Mouse (Mus musculus): Measurements from ENCODE around the gene Izumo1.

Izumo1 gene

DNA sequence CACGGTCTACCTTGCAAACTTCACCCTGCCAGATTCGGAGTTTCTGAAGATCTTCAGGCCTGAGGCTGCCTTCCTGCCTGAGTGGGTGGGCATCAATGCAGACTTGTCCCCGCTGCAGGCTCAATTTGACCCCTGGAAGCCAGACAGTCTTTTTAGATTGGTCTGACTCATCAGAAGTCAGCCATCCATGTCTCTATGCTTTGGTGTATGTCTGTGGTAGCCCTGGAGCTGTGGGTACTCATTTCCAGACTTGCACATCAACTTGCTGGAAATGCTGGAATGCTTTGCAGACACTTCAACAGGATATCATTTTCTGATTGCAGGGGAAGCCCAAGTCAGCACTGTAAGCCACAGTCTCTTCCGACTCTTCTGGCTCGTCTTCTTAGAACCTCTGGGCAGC is 2.0 kb upstream of the Izumo1 start:
- DNase-seq = no peak

DNA sequence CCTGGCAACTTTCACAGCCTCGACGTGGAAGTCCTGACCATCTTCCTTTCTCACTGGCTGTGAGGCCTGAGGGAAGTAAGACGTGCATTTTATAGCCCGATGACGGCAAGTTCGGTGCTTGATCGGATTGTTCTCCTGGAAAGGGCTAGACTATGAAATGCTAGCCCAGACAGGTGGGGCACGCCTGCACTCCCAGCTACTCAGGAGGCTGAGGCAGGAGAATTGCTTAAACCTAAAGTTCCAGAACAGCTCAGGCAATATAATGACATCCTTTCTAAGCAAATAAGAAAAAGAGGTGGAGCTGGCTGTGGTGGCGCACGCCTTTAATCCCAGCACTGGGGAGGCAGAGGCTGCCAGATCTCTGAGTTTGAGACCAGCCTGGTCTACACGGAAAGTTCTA is 1.9 kb downstream of the Izumo1 start:
- DNase-seq = no peak

DNA sequence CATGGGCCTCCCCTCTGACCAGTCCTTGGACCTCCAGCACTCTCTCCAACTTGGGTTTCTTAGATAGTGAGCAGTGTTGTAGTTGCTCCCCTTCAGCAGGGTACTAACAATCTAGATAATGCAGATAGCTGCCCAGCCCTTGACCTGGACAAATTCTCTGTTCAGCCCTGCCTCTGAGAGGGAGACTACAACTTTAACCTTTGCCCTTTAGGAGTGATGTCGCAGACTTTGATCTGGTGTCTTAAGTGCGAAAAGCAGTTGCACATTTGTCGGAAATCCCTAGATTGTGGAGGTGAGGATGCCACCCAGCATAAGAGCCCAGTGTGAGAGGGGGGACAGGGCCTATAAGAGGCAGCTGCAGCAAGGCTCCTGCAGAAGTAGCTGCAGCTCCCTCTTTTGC is 3.1 kb downstream of the Izumo1 start:
- DNase-seq = no peak

DNA sequence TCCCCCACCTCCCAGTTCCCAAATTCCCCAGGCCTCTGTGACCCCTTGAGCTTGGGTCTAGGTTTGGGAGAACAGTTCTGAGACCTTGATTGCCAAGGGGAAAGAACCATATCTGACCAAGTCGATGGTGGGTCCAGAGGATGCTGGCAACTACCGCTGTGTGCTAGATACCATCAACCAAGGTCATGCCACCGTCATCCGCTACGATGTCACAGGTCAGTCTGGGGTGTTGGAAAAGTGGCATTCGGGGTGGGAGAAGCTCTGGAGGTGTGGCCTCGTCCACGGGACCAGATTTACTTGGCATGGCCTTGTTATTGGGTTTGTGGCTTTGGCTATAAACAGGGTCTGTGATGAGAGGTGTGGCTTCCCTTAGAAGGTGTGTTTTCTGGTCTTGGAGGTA is 3.9 kb downstream of the Izumo1 start:
- DNase-seq = no peak

DNA sequence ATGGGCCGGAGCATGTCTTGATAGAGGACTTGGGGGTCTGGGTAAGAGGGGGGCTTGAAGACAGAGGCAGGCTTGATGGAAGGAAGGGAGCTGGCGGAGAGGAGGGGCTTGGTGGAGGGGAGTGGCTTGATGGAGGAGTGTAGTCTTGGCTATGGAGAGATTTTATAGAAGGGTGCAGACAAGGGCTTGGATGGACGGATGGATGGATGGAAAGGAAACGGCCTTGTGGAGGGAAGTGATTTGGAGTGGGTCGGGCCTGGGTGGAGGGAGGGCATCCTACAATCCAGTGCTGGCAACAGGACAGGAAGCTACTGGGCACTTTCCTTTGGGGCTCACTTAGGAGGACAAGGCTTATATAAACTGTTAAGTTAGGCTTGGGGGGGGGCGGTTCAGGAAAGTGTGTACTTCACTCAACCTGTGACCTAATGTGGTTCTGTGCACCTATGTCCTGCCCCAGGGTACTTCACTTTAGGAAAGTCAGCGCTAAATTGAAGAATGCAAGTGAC is 5.0 kb downstream of the Izumo1 start:
- no peak for DNase-seq

DNA sequence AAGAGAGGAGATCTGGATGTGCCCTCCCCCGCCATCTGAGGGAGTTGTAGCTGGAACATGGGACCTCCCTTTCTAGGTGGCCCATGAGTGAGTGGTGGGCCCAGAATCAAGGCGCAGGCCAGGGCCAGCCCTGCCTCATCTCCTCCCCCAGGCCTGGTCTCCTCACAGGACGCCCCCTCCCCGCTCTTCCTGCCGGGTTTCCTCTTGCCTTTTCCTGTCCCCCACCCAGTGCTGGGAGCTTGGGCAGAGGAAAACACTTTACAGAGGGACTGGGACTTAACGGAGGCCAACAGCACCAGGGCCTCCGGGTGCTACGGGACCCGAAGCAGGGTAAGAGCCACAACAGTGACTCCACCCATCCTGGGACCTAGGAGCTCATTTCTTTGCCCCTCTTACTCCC is 5.7 kb downstream of the Izumo1 start, which contains the start of gene Rasip1:
Rasip1 (plus strand) TSS at position 228 of the 400 bp plus-strand sequence.
- DNase-seq = no peak

DNA sequence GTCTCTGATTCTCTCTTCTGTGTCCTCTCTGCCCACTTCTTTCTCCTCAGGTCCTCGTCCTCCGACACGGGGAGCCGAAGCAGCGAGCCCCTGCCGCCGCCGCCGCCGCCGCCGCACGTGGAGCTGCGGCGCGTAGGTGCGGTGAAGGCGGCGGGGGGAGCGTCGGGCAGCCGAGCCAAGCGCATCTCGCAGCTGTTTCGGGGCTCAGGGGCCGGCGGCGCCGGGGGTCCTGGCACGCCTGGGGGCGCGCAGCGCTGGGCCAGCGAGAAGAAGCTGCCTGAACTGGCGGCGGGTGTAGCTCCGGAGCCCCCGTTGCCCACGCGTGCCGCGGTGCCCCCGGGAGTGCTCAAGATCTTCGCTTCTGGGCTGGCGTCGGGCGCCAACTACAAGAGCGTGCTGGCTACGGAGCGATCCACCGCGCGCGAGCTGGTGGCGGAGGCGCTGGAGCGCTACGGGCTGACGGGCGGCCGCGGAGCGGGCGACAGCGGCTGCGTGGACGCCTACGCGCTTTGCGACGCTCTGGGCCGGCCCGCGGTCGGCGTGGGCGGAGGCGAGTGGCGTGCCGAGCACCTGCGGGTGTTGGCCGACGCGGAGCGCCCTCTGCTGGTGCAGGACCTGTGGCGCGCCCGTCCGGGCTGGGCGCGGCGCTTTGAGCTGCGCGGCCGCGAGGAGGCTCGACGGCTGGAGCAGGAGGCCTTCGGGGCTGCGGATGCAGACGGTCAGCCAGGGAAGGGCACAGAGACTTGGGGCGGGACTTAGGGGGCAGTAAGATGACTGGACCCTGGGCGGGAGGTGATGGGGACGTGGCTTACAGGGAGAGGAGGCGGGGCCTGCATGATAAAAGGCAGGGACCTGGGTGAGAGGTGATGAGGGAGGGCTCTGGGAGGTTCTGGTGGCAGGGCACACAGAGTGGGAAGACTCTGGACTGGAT is 7.0 kb downstream of the Izumo1 start:
- peak; percentile 97 to 98 for DNase-seq

DNA sequence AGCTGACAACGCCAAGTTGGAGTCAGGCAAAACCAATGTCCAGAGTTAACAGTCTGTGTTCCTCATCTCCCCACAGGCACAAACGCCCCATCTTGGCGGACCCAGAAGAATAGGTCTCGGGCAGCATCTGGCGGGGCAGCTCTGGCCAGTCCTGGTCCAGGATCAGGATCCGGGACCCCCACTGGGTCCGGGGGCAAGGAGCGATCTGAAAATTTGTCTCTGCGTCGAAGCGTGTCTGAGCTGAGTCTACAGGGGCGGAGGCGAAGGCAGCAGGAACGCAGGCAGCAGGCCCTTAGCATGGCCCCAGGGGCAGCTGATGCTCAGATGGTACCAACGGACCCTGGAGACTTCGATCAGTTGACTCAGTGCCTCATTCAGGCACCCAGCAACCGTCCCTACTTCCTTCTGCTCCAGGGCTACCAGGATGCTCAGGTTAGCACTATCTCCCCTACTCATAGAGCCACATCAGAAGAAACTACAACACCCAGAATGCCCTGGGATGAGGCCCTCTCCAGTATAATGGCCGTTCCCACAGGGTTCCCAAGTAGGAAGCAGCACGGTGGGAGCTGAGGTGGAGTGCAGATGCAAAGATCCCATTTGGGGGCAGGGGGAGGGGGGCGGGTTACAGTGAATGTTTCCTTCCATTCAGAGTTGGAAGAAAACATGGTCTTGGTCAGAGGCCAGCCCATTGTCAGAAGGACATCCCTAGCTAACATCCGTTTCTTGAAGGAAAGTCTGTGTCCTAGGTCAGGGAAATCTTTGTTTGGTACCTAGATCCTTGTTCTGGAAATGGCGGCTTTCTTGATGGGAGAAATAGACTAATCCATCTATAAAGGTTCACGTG is 8.7 kb downstream of the Izumo1 start:
- peak in 1 of 2 experiments; percentile 26 for DNase-seq

DNA sequence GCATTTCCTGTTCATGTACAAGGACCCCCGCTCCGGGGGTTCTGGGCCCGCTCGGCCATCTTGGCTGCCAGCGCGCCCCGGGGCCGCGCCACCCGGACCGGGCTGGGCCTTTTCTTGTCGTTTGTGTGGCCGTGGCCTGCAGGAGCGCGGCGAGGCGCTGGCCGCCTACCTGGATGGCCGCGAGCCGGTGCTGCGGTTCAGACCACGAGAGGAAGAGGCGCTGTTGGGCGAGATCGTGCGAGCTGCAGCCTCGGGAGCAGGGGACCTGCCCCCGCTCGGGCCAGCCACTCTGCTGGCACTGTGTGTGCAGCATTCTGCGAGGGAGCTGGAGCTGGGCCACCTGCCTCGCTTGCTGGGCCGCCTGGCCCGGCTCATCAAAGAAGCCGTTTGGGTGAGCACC is 10.9 kb downstream of the Izumo1 start:
- DNase-seq = peak; percentile 75 to 77

DNA sequence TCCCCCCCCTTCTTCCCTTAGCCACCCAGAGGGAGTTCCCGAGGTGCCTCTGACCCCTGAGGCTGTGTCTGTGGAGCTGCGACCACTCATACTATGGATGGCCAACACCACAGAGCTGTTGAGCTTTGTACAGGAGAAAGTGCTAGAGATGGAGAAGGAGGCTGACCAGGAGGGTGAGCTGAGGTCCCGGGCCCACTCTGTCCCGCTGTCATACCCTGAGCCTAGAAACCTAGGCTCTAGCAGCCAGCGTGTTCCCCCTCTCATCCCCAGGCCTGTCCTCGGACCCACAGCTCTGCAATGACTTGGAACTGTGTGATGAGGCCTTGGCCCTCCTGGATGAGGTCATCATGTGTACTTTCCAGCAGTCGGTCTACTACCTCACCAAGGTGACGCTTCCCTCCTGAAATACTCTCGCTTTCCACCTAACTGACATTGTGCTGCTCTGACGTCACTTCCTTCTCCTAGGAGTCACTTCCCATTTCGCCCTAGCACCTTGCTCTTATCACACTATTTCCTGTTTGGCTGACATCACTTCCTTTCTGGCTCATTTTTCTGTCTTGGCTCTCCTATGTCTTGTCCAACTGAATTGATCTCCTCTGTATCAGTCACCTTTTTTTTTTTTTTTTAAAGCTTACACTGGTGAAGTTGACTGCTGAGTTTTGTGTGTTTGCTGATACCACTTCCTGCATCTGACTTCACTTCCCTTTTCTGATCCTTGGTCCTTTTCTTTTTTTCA is 13.5 kb downstream of the Izumo1 start:
- DNase-seq = no peak

DNA sequence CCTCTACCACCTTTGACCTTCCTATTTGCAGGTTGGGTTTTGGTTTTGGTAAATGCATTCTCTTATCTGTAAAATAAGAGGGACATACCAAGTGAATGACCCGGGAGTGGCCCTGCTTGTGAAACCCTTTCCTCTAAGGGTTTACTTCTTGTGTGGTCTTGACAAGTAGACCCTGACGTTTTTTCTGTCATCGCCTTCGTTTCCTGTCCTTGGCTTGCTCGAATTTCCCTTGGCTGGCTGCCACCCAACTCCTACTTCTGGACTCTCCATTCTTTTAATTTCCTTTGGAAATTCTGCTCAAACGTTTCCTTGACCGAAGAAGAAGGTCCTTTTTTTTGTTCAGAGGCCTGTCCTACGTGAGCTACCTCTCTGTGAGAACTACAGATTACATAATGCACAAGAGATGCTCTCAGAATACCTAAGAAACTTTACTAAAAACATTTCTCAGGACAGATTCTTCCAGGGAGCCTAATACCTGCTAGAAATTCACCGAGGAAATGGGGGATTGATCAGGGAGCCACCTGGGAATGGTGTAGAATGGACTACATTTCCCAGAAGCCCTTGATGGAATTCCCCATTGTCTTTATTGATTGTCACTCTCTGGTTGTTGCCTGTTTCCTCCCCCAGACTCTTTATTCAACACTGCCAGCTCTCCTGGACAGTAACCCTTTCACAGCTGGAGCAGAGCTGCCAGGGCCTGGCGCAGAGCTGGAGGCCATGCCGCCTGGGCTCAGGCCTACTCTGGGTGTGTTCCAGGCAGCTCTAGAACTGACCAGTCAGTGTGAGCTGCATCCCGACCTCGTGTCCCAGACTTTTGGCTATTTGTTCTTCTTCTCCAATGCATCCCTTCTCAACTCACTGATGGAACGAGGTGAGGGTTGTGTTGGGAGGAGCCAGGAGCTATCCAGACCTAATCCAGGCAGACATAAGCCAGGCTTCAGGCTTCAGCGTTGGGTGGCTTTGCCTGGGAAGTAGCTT is 14.4 kb downstream of the Izumo1 start:
- no peak for DNase-seq

DNA sequence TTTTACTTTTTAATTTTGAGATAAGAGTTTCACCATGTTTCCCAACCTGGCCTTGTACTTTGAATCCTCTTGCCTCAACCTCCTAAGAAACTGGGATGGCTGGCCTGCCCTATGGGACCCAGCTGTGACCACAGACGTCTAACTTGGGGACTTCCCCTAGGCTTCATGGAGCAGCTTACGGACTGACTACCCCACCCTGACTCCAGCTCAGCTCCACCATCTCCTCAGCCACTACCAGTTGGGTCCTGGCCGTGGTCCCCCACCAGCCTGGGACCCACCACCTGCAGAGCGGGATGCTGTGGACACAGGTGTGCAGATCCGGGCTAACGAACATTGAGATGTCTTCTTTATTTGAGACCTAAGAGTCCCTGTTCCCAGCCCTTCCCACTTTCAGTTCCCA is 16.1 kb downstream of the Izumo1 start:
- peak in 1 of 2 experiments; percentile 36 for DNase-seq

DNA sequence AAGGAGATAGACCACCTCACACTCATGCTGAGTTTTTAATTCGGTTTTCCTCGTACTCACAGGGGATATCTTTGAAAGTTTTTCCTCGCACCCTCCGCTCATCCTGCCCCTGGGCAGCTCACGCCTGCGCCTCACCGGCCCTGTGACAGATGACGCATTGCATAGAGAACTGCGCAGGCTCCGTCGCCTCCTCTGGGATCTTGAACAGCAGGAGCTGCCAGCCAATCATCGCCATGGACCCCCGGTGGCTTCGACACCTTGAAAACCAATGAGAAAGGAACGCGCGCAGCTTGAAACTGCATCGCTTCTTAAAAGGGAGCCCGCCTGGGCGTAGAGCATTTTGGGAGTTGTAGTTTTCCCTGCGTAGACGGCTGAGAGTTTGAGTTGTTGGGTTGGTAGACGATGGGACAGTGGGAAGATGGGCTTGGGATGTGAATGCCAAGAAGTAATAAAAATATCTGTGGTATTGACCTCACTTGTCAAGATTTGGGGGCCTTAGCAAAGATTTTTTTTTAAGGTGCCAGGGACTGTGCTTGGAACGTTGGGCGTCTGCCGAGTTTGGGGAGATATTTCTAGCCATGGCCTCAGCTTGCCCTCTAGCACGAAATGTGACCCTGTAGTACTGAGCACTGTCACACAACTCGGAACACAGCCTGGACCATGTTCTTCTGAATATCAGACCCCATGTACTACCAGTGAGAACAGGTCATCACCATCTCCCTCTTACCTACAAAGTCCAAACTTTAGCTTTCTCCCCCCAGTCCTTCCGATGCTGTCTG is 17.2 kb downstream of the Izumo1 start:
- DNase-seq = peak; percentile 99

DNA sequence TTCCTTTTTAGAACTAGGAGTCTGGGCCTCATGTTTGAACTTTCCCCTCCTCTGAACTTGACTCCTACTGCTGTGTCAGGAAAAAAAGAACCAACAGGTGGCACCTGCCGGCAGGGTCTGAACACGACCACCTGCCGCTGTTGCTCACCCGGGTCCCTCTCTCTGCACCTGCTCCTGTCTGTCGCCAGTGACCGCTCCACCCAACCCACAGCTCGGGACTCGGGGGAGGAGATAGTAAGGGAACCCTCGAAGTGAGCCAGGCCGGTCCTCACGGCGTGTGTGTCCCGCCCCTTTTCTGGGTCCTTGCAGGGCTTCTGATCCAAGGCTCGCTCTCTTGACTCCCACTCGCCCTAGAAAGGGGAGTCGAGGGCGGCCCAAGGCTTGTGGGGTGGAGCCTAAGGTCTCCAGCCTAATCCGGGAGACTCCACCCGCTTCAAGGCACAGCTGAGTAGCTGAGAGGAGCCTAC is 18.0 kb downstream of the Izumo1 start, which contains the start of gene Mamstr:
Mamstr (plus strand) TSS at position 417 of the 467 bp plus-strand sequence.
- peak in 1 of 2 experiments; percentile 45 for DNase-seq

DNA sequence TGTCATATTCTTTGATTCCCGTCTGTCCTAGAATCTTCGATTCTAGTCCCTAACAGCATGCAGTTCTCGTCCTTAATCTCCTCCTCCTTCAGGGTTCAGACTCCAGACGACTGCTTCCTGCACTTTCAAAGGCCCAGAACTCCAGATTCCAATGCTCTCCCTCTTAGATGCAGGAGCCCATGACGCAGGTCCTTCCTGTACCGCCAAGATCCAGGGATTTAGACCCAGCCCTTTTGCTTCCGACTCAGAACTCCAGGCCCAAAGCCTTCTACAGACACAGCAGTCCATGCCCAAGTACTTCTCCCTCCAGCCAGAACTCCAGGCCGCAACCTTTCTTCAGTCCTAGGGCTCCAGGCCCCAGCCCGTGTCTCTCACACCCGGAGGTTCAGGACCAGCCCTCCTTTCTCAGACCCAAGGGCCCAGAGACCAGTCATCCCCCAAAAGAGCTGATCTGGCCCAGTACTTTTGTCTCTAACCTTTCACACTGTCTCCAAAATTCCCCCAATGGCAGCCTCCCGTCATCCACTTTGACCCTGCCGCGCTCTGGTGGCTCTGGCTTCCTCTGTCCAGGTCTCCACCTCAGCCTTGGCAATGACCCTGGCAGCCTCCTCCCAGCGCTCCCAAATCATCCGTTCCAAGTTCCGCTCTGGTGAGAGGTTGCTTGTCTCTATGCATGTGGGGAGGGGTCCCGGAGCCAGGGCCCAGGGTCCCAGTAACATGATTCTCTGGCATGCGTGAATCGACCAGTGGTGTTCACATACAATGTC is 18.8 kb downstream of the Izumo1 start:
- peak; percentile 25 to 32 for DNase-seq

DNA sequence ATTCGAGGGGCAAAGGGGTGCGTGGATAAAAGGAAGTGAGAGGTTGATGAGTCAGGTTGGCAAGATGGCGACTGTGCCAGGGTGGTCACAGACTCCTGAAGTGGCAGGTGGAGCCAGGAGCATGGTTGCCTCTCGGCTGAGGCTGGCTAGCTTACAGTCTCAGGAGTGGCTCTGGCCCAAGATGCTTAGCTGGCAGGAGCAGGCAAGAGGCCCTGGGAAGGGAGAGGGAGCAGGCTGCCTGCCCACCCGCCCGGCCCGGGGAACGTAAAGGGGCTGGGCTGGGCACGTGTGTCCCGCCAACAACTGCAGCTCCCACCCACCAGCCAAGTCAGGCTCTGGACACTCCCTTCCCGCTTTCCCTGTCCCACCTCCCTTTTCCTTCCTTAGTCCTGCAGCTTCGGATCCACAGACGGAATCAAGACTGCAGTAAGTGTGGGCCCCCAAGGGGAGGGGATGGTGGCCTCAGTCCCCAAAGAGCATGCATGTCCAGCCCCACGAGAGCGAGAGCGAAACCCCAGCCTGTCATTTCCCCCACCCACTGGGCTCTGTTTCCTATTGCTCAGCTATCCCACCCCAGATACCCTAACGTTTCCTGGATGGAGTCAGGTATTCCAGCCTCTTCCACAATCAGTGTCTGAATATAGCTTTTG is 19.9 kb downstream of the Izumo1 start:
- DNase-seq = peak; percentile 79 to 86

DNA sequence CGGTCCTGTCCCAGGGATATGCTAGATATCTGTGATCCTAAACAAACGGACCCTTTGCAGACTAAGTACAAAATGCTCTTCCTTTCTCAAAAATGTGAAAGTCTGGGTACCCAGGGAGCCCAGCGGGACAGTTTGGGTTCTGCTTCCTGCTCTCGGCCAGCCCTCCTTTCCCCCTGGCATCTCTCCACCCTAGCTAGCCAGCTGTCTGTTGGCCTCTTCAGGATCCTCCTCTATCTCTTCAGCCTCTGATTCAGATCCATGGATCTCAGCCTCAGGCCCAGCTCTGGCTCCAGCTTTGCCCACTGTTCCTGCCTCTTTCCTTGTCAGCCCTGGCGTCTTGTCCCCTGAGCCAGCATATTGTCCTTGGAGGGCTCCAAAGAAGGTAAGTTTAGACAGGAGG is 20.5 kb downstream of the Izumo1 start:
- DNase-seq = peak; percentile 82 to 83

DNA sequence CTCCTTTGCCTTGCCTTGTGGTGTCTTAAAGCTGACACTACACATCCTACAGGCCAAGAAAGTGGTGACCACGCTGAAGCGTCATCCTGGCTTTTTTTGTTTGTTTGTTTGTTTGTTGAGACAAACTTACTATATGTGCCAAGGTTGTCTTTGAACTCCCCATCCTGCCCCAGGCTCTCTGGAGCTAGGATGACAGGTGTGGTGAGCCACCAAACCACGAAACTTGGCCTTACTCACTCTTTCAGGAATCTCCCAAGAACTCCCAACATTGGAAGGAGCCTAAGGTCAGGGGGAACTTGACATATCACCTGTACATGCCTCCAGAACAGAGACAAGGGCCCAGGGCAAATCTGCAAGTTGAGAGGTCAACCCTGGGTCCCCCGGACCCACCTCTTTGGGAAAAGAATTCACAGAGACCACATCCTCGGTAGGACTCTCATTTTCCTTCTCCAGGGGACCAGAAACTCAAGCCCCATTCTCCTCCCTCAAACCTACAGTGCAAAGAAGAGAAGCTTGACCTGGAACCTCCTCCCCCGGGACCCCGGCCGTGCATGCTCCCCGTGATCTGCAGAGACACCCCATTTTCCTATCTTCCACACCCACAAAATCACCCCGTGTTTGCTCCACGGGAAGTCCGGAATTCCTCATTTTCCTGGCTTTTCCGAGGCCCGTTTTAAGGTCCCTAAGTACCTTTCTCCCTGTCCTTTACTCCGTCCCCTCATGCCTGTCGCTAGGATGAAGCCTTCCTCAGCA is 21.1 kb downstream of the Izumo1 start:
- DNase-seq = peak; percentile 60 to 62

Measured in cerebellum, postnatal 10 days (tissue).